Mouse (Mus musculus) embryonic facial prominence, embryonic 10.5 days (tissue): ENCODE results near the gene Sephs2. TPM values are rescaled to one million over a fixed set of nuclear protein-coding genes. Genes with fewer than 3 reads are reported as not detected.

Source experiments
- DNase-seq: peaks from one replicate; pipeline ENCODE4 v3.0.0-alpha.2; 2017; ENCODE audit warnings: low spot score
- H3K27ac ChIP-seq: fragments of 300-500 bp; sonication (generic); replicated peaks from 2 replicates; pipeline ENCODE4 v1.5.1; 2016; ENCODE audit warnings: mild to moderate bottlenecking
- H3K27me3 ChIP-seq: fragments of 300-500 bp; sonication (generic); replicated peaks from 2 replicates; pipeline ENCODE4 v1.6.1; 2016; ENCODE audit warnings: low read depth, mild to moderate bottlenecking; ENCODE audit not compliant: poor library complexity, severe bottlenecking
- H3K36me3 ChIP-seq: fragments of 300-500 bp; sonication (generic); replicated peaks from 2 replicates; pipeline ENCODE4 v1.6.1; 2016; ENCODE audit warnings: mild to moderate bottlenecking, moderate library complexity
- H3K4me1 ChIP-seq: fragments of 300-500 bp; sonication (generic); 2 replicates; pipeline ENCODE4 v1.6.1; 2016
- H3K4me3 ChIP-seq: fragments of 300-500 bp; sonication (generic); 2 replicates; pipeline ENCODE4 v1.5.1; 2016; ENCODE audit warnings: mild to moderate bottlenecking, moderate library complexity
- H3K9me3 ChIP-seq: fragments of 300-500 bp; sonication (generic); 2 replicates; pipeline ENCODE4 v1.6.1; 2016; ENCODE audit warnings: mild to moderate bottlenecking
- WGBS: fragments of 180-500 bp; shearing (Covaris S2); methylation state at CpG from one replicate; pipeline ENCODE4 v1.1.7; 2016; 5-methylcytosine and 5-hydroxymethylcytosine counted together
- polyA plus RNA-seq: library from polyadenylated mRNA; unstranded; fragments of >200 nt; fragmentation: Nextera tagmentation; extraction: Ambion mirVana; gene quantifications from 2 replicates; pipeline ENCODE4 v1.2.1, GENCODE M21; 2016

Gene Sephs2
- polyA plus RNA-seq, 1 experiment from 2014 or later, result 86.4 TPM

DNA sequence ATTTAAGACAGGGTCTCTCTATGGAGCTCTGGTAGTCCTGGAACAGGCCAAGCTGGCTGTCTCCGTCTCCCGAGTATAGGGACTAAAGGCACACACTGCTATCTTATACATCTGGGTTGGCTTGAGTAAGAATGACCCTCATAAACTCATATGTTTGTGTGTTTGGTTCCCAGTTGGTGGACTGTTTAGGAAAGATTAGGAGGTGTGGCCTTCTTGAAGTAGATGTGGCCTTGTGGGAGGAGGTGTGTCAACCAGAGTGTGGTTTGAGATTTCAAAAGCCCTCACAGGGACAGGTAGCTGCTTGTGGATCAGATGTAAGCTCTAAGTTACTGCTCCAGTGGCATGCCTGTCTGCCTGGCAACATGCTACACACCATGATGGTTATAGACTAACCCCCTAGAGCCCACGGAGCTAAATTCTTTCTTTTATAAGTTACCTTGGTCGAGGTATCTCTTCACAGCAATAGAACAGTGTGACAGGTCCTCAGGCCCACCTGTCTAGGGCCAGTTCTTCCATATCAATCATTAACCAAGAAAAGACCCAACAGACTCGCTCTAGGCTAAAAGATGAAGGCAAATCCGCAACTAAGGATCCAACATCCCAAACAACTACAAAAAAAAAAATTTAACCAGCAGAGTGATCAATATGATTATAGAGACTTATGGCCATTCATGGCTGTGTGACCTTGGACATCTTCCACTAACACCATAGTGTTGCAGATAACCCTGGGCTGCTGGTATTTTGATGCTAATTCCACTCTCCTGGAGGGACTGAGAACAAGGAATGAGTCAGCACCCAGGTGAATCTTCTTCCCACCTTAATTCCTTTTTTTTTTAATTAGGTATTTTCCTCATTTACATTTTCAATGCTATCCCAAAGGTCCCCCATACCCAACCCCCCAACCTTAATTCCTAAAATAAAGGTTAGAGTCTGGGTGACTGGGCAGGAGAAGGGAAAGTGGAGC lies 50.1 kb downstream of the Sephs2 start:
- Histone ChIP-seq H3K27ac (no peak overlapping the region), H3K4me1 (no peaks in the 10 kb centered on the region), H3K9me3 (no peaks in the 10 kb centered on the region), H3K27me3 (no peaks in the 10 kb centered on the region), H3K36me3 (peaks cover 59% of the 10 kb centered on the region), H3K4me3 (no peak overlapping the region)
- WGBS, result 86% methylated on average over 6 of the region's 6 CpGs
- no peak for DNase-seq

DNA sequence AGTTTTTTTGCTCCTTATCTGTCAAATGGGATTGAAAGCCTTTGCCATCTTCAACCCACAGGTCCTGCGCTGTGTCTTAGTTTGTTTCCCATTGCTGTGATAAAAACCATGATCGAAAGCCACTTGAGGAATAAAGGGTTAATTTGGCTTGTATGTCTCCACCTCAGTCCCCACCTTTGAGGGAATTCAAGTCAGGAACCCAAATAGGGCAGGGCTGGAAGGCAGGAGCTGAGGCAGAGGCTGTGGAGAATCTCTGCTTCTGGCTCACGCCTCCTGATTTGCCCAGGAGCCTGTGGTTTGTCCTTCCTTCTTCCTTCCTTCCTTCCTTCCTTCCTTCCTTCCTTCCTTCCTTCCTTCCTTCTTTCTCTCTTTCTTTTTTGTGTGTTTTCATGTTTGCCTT lies 50.7 kb downstream of the Sephs2 start:
- no peaks in the 10 kb centered on the region for H3K27me3 ChIP-seq
- peaks cover 3% of the 10 kb centered on the region; the same call in 1 of the 2 replicates for H3K4me1 ChIP-seq
- no peaks in the 10 kb centered on the region for H3K9me3 ChIP-seq
- DNase-seq, result no peak
- no peak overlapping the region for H3K27ac ChIP-seq
- H3K4me3 ChIP-seq, result no peak overlapping the region
- 96% methylated on average over 3 of the region's 3 CpGs for WGBS
- H3K36me3 ChIP-seq, result peaks cover 56% of the 10 kb centered on the region

Other genes with a start within 250 kb of the Sephs2 start
- 63.6 and 68.8 TPM in 2 replicates for gene Maz, start 247.0 kb downstream of the Sephs2 start, polyA plus RNA-seq
- gene Kif22, start 231.6 kb downstream of the Sephs2 start, polyA plus RNA-seq, result 200 and 207 TPM in 2 replicates
- not detected in 2 replicates for gene Zg16, start 186.7 kb downstream of the Sephs2 start, polyA plus RNA-seq
- 0.54 and 1.4 TPM in 2 replicates for gene AI467606, start 182.7 kb downstream of the Sephs2 start, polyA plus RNA-seq
- 3.7 and 4.1 TPM in 2 replicates for gene Qprt, start 151.8 kb downstream of the Sephs2 start, polyA plus RNA-seq
- 0.04 and 0.09 TPM in 2 replicates for gene Spn, start 136.2 kb downstream of the Sephs2 start, polyA plus RNA-seq
- 89.9 and 93.4 TPM in 2 replicates for gene Cd2bp2, start 78.0 kb downstream of the Sephs2 start, polyA plus RNA-seq
- gene Tbc1d10b, start 65.6 kb downstream of the Sephs2 start, polyA plus RNA-seq, result 31.3 and 34.4 TPM in 2 replicates
- gene Mylpf, start 65.2 kb downstream of the Sephs2 start, polyA plus RNA-seq, result 9.3 and 10.7 TPM in 2 replicates
- gene Zfp553, start 41.0 kb downstream of the Sephs2 start, polyA plus RNA-seq, result 73.5 and 75.8 TPM in 2 replicates
- 27.3 and 30.0 TPM in 2 replicates for gene Sept1, start 40.9 kb downstream of the Sephs2 start, polyA plus RNA-seq
- gene Zfp771, start 29.8 kb downstream of the Sephs2 start, polyA plus RNA-seq, result 65.1 and 69.1 TPM in 2 replicates
- gene Dctpp1, start 13.3 kb downstream of the Sephs2 start, polyA plus RNA-seq, result 363 and 380 TPM in 2 replicates
- gene Itgal, start 22.2 kb upstream of the Sephs2 start, polyA plus RNA-seq, result 0.73 and 0.82 TPM in 2 replicates
- gene Zfp768, start 71.5 kb upstream of the Sephs2 start, polyA plus RNA-seq, result 19.7 and 20.9 TPM in 2 replicates
- 9.0 and 9.3 TPM in 2 replicates for gene Zfp747, start 102.0 kb upstream of the Sephs2 start, polyA plus RNA-seq
- 5.1 and 6.4 TPM in 2 replicates for gene 9130019O22Rik, start 113.1 kb upstream of the Sephs2 start, polyA plus RNA-seq
- gene E430018J23Rik, start 119.6 kb upstream of the Sephs2 start, polyA plus RNA-seq, result 4.6 and 5.5 TPM in 2 replicates
- 6.1 and 7.1 TPM in 2 replicates for gene Zfp764, start 132.8 kb upstream of the Sephs2 start, polyA plus RNA-seq
- 29.0 and 32.5 TPM in 2 replicates for gene Zfp688, start 148.0 kb upstream of the Sephs2 start, polyA plus RNA-seq
- 13.4 and 17.7 TPM in 2 replicates for gene Zfp689, start 175.1 kb upstream of the Sephs2 start, polyA plus RNA-seq
- gene Prr14, start 185.6 kb upstream of the Sephs2 start, polyA plus RNA-seq, result 46.3 and 47.9 TPM in 2 replicates
- gene Fbrs, start 205.1 kb upstream of the Sephs2 start, polyA plus RNA-seq, result 8.6 and 9.0 TPM in 2 replicates
- gene Srcap, start 237.9 kb upstream of the Sephs2 start, polyA plus RNA-seq, result 55.8 and 62.8 TPM in 2 replicates
- 16.6 and 17.8 TPM in 2 replicates for gene Gm42715, start 245.5 kb upstream of the Sephs2 start, polyA plus RNA-seq